Mouse (Mus musculus) duodenum, adult 2 months (tissue): Measurements from ENCODE around the gene Trappc10. TPM values are rescaled to one million over a fixed set of nuclear protein-coding genes. Genes with fewer than 3 reads are reported as not detected.

Source experiments
- polyA plus RNA-seq: library from polyadenylated mRNA; depleted of rRNA; stranded (reverse); fragments of >200 nt; gene quantifications from 2 replicates; pipeline ENCODE4 v1.2.3, GENCODE M21; 2012; ENCODE audit warnings: low replicate concordance; rRNA removed

Trappc10 gene
- 55.8 and 57.1 TPM in 2 replicates for polyA plus RNA-seq

DNA sequence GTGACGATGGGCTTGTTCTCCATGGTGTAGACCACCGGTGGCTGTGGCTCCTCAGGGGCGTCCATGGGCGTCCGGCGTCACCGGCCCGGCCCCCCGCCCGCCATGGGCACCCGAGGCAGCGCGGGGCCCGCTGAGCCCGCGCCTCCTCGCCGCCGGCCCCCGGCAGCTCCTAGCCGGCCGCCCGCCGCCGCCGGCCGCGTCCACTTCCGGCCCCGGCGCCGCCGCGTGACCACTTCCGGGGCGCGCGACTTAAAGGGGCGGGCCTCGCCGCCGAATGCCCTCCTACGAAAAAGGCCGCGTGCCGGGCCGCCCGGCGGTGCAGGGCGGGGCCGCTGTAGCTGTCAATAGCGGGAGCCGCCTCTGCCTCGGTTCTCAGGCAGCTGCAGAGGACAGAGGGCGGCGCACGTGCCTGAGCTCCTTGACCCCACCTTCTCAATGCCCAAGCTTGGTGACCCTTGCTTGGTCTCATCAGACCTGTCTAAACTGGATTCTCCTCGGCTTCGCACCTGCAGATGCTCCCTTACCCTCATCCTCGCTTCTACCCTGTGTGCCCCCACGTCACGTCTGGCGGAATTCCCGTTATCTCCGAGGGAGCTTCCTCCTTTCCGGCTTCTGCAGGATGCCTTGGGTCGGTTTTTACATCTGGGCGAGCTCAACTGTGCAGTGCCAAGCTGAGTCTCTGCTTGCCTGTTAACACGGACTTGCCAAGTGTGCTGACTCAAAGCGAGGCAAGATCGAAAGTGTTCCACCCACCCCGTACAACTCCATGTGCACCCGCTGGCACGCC, at the start of gene Trappc10:
Gene Trappc10, minus strand, starts transcription at position 204 of the 787 bp plus-strand sequence.

DNA sequence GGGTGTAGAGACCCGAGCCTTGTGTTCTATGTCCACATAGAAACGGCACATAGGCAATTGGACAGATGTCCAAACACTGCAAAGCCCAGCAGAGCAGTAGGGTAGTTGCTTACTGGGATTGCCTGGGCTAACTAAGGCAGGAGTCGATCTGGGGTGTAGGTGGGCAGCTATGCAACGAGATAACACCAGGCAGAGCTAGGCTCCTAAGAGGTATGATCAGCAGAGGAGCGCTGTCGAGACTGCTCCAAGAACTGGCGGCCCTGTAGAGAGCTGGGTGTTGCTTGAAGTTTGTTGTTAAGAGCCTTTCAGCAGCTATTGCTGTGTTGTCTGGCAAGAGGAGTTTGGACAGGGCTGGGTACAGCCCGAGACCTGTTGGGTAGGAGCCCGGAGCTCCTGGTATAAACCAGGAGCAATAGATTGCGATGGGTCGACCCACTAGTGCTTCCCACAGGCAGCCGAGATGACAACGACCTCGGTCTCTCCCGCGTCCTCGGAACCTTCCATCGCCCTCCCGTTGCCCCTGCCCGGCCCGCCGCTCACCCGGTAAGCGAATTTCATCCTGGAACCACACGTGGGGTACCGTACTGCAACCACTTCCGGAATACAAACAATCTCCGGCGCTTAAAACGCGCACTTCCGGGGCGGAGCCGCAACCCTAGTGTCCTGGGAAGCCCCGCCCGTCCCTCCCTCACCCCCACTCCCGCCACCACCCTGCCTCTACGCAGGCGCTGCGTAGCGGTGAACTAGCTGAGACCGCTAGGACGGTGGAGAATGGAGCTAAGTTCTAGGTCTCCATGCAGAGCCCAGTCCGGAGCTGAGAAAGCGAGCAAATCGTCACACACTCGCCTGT, 59.7 kb downstream of the Trappc10 start, which contains the start of gene Pwp2:
Gene Pwp2, minus strand, starts transcription at position 619 of the 850 bp plus-strand sequence.

DNA sequence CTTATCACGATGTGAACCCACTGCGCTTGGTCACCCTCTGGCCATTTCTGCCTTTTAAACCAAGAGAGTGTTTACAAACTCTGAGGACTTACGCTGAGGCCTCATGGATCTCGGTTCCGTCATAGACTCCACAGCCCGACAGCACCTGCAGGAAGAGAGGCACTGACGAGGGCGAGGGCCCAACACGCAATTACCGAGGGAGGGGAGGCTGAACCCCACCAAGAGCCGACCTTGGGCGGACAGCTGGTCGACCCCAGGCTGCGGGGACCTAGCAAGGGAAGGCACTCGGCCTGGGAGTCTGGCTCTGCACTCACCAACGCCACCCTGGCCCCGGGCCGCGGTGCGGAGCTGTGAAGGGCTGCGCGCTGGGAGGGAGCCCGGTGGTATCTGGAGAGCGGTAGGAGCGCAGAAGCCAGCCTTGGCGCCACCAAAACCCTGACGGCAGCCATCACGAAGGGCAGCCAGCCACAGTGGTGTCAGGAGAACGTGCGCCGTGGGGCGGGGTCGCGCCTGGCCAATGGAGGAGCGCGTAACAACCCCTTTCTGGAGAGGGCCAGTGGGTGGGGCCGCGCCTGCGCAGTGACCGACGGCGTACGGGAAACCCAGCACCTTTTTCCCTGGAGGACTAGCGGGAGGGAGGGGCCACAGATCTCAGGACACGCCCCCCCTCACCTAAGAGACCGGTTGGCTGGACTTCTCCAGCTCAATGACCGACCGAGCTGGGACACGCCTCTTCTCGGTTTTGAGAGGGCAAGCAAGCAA, 75.0 kb downstream of the Trappc10 start, which contains the start of gene D10Jhu81e:
Gene D10Jhu81e, minus strand, starts transcription at position 502 of the 762 bp plus-strand sequence.

Other genes starting within 250 kb of the Trappc10 start
- gene Pfkl, start 234.6 kb downstream of the Trappc10 start, polyA plus RNA-seq = 31.3 and 60.7 TPM in 2 replicates
- gene Dnmt3l, start 202.7 kb downstream of the Trappc10 start, polyA plus RNA-seq = 0.21 and 0.59 TPM in 2 replicates
- 0.36 and 0.49 TPM in 2 replicates for gene Aire, start 201.0 kb downstream of the Trappc10 start, polyA plus RNA-seq
- gene Icosl, start 175.3 kb downstream of the Trappc10 start, polyA plus RNA-seq = 6.3 and 7.0 TPM in 2 replicates
- gene D10Jhu81e, start 74.9 kb downstream of the Trappc10 start, polyA plus RNA-seq = 101 and 115 TPM in 2 replicates
- gene Pwp2, start 59.5 kb downstream of the Trappc10 start, polyA plus RNA-seq = 3.4 and 4.6 TPM in 2 replicates
- gene Agpat3, start 107.8 kb upstream of the Trappc10 start, polyA plus RNA-seq = 95.9 and 231 TPM in 2 replicates
- gene Rrp1, start 168.4 kb upstream of the Trappc10 start, polyA plus RNA-seq = 21.7 and 32.2 TPM in 2 replicates
- 13.2 and 41.2 TPM in 2 replicates for gene Cstb, start 181.0 kb upstream of the Trappc10 start, polyA plus RNA-seq
- 37.4 and 44.8 TPM in 2 replicates for gene Pdxk, start 220.3 kb upstream of the Trappc10 start, polyA plus RNA-seq